8 mouse cellular contexts compared by ENCODE assay signal in genomic region chr4:135570152-135571036, GRCm38 (mm10). TPM values are rescaled to one million over a fixed set of nuclear protein-coding genes. Genes with fewer than 3 reads are reported as not detected.
DNase-seq lines count a peak whose midpoint lies in the region; ATAC-seq lines count a peak whose summit lies in the region.

No protein-coding gene starts in this region.

- peak overlapping the region; percentile 51 for H3K4me2 ChIP-seq in forebrain, embryonic 16.5 days (ENCODE audit: low read length)
- peak overlapping the region; percentile 63 for H3K4me2 ChIP-seq in kidney, embryonic 15.5 days
- H3K4me2 ChIP-seq in stomach, embryonic 14.5 days (replicated peaks; ENCODE audit: low read depth, low read length): peak overlapping the region; percentile 56

- H3K4me3 ChIP-seq in forebrain, embryonic 16.5 days (replicated peaks; ENCODE audit: low read length): peak overlapping the region; percentile 36
- H3K4me3 ChIP-seq in kidney, embryonic 15.5 days (replicated peaks): peak overlapping the region; percentile 40
- H3K4me3 ChIP-seq in stomach, embryonic 14.5 days (ENCODE audit: low read depth, low read length): peak overlapping the region; percentile 18

- H3K4me1 ChIP-seq in forebrain, embryonic 16.5 days (replicated peaks; ENCODE audit: control insufficient read depth, insufficient read depth, low read length): peaks cover 32% of the 10 kb centered on the region
- H3K4me1 ChIP-seq in kidney, embryonic 15.5 days: peaks cover 71% of the 10 kb centered on the region
- H3K4me1 ChIP-seq in stomach, embryonic 14.5 days (ENCODE audit: control insufficient read depth, insufficient read depth, low read length): peaks cover 20% of the 10 kb centered on the region; the same call in 1 of the 2 replicates

- 11% methylated on average over 32 of the region's 32 CpGs for WGBS in forebrain, embryonic 16.5 days
- WGBS in kidney, embryonic 15.5 days: 12% methylated on average over 32 of the region's 32 CpGs
- 12% methylated on average over 32 of the region's 32 CpGs for WGBS in stomach, embryonic 14.5 days

- H3K9ac ChIP-seq in forebrain, embryonic 16.5 days (replicated peaks; ENCODE audit: low read depth, low read length): peak overlapping the region; percentile 23
- peak overlapping the region; percentile 22; the same call in 1 of the 2 replicates for H3K9ac ChIP-seq in kidney, embryonic 15.5 days
- H3K9ac ChIP-seq in stomach, embryonic 14.5 days (replicated peaks; ENCODE audit: low read depth, low read length): 0 out of 2 replicates have a peak overlapping the region, but pooled peaks have one; percentile 21

- H3K9me3 ChIP-seq in forebrain, embryonic 16.5 days (ENCODE audit: control insufficient read depth, low read length): no peaks in the 10 kb centered on the region
- H3K9me3 ChIP-seq in kidney, embryonic 15.5 days (replicated peaks): no peaks in the 10 kb centered on the region
- no peaks in the 10 kb centered on the region for H3K9me3 ChIP-seq in stomach, embryonic 14.5 days (ENCODE audit: control insufficient read depth, low read depth, low read length)

- H3K36me3 ChIP-seq in forebrain, embryonic 16.5 days (ENCODE audit: control insufficient read depth, insufficient read depth): no peaks in the 10 kb centered on the region
- H3K36me3 ChIP-seq in kidney, embryonic 15.5 days: no peaks in the 10 kb centered on the region
- no peaks in the 10 kb centered on the region for H3K36me3 ChIP-seq in stomach, embryonic 14.5 days (ENCODE audit: control insufficient read depth, insufficient read depth, low read length)

- no peak overlapping the region for H3K27ac ChIP-seq in forebrain, embryonic 16.5 days (ENCODE audit: low read length)
- H3K27ac ChIP-seq in kidney, embryonic 15.5 days: no peak overlapping the region
- H3K27ac ChIP-seq in stomach, embryonic 14.5 days (ENCODE audit: low read length): peak overlapping the region; percentile 45; the same call in 1 of the 2 replicates

- peak; percentile 60 for ATAC-seq in forebrain, embryonic 16.5 days
- ATAC-seq in kidney, embryonic 15.5 days (replicated peaks; ENCODE audit: low FRiP score): peak; percentile 47
- ATAC-seq in stomach, embryonic 14.5 days (ENCODE audit: insufficient number of reproducible peaks, insufficient read depth, low FRiP score, low read depth): no peak
- no peak for ATAC-seq in erythroid progenitor cell, adult 5-6 weeks (replicated peaks; ENCODE audit: low FRiP score, poor library complexity, severe bottlenecking)

- peaks cover 13% of the 10 kb centered on the region; the same call in 1 of the 2 replicates for H3K27me3 ChIP-seq in forebrain, embryonic 16.5 days (replicated peaks; ENCODE audit: control insufficient read depth, insufficient read depth, low read length)
- peaks cover 86% of the 10 kb centered on the region for H3K27me3 ChIP-seq in kidney, embryonic 15.5 days
- peaks cover 14% of the 10 kb centered on the region; the same call in 1 of the 2 replicates for H3K27me3 ChIP-seq in stomach, embryonic 14.5 days (ENCODE audit: control insufficient read depth, insufficient read depth, low read length)

- peak; percentile 56 for DNase-seq in adrenal gland, postnatal 10 days
- no peak for DNase-seq in adrenal gland, postnatal 4 days (ENCODE audit: low spot score in 2 of 2)
- peak; percentile 73 for DNase-seq in T-cell, adult 2 months (ENCODE audit: low spot score)
- DNase-seq in lung, postnatal 25 days (ENCODE audit: low spot score): peak; percentile 33

RNA-seq across cellular contexts. Expression of gene Grhl3, which starts 3.0 kb away (rescaled TPM):
- total RNA-seq in adrenal gland, postnatal 10 days (2021): under 1 TPM; 0.33 TPM
- total RNA-seq in adrenal gland, postnatal 4 days (2021): under 1 TPM; 0.14 to 0.22 TPM
- 0.39 and 0.60 TPM in 2 replicates for polyA plus RNA-seq in forebrain, embryonic 16.5 days (2015; fragmentation: Nextera tagmentation; extraction: Ambion mirVana)
- polyA plus RNA-seq in kidney, embryonic 15.5 days (2015; fragmentation: Nextera tagmentation; extraction: Ambion mirVana): 2.0 and 3.4 TPM in 2 replicates
- polyA plus RNA-seq in stomach, embryonic 14.5 days (2014; fragmentation: Nextera tagmentation; extraction: Ambion mirVana): 30.6 and 33.0 TPM in 2 replicates
- not detected in 2 replicates for total RNA-seq in erythroid progenitor cell, adult 5-6 weeks (2015; ENCODE audit: low replicate concordance)
- not detected in 2 replicates for total RNA-seq in erythroid progenitor cell, adult 5-6 weeks (2017; ENCODE audit: low replicate concordance)

Comparison
In these comparisons a context has a peak if more than half of its experiments do, and no peak if none do; other contexts are left out.
1. DNase-seq: peak in adrenal gland, postnatal 10 days (single experiment), T-cell, adult 2 months (single experiment) and lung, postnatal 25 days (single experiment); none in adrenal gland, postnatal 4 days (0 of 2).
2. ATAC-seq: peak in forebrain, embryonic 16.5 days (single experiment) and kidney, embryonic 15.5 days (single experiment); none in stomach, embryonic 14.5 days (single experiment) and erythroid progenitor cell, adult 5-6 weeks (single experiment).
3. Peak in every context shown above with its lines, with median percentiles within 50 percentile points of each other: H3K4me2 ChIP-seq, H3K4me3 ChIP-seq and H3K9ac ChIP-seq.